Mouse (Mus musculus): ENCODE results near the gene F7. TPM values are rescaled to one million over a fixed set of nuclear protein-coding genes. Genes with fewer than 3 reads are reported as not detected.

The F7 gene
- polyA plus RNA-seq, 1 experiment from 2014 or later: not detected

GRCm38 (mm10) chr8:12991411-12991810, 34.4 kb upstream of the F7 start:
- H3K4me1 ChIP-seq: no peaks in the 10 kb centered on the region
- no peak overlapping the region for H3K9ac ChIP-seq
- H3K4me3 ChIP-seq: no peak overlapping the region
- H3K27ac ChIP-seq: no peak overlapping the region
- H3K36me3 ChIP-seq (replicated peaks): peaks cover 32% of the 10 kb centered on the region
- no peaks in the 10 kb centered on the region for H3K9me3 ChIP-seq
- H3K27me3 ChIP-seq (replicated peaks): no peaks in the 10 kb centered on the region
- no peak overlapping the region for H3K4me2 ChIP-seq
- WGBS: 90% methylated on average over 10 of the region's 10 CpGs
- no peak for ATAC-seq (replicated peaks)

DNA sequence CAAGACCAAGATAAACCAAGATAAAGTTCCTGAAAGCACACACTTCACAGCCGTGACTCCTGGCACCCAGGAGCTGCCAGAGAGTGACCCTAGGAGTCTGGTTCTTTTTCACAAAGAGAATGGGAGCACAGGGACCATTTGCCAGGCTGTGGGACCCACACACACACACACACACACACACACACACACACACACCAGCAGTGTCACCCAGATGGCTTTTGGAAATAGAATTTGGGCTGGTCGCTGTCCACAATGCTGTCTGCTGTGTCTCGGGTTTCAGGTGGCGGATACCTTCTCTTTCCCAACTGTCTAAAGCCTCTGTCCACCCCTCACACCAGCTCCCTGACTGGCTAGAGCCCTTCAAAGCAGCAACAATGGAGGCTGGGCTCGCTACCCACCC, 31.4 kb upstream of the F7 start:
- H3K9me3 ChIP-seq: no peaks in the 10 kb centered on the region
- H3K4me1 ChIP-seq: no peaks in the 10 kb centered on the region
- WGBS: 91% methylated on average over 5 of the region's 5 CpGs
- H3K27me3 ChIP-seq (replicated peaks): no peaks in the 10 kb centered on the region
- H3K4me3 ChIP-seq: no peak overlapping the region
- peaks cover 38% of the 10 kb centered on the region for H3K36me3 ChIP-seq (replicated peaks)
- H3K4me2 ChIP-seq: no peak overlapping the region
- H3K9ac ChIP-seq: no peak overlapping the region
- no peak overlapping the region for H3K27ac ChIP-seq
- ATAC-seq (replicated peaks): no peak

DNA sequence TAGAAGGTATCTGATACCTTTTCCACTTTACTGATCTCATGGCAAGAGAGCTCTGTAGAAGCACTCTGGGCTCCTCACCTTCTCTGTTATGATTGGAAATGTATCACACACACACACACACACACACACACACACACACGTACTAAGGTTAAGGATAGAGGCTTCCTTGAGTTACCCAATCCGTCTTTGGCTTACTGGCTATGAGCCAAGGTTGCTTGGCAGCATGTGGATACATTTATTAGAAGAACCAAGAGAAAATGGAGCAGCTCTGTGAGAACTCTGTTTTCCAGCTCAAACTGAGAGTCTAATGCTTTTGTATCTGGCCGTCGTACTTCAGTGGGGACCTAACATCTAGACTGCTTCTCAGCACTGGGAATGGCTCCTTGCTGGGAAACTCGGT, 30.4 kb upstream of the F7 start:
- no peaks in the 10 kb centered on the region for H3K27me3 ChIP-seq (replicated peaks)
- no peaks in the 10 kb centered on the region for H3K9me3 ChIP-seq
- H3K4me3 ChIP-seq: no peak overlapping the region
- no peak overlapping the region for H3K27ac ChIP-seq
- no peak overlapping the region for H3K4me2 ChIP-seq
- H3K4me1 ChIP-seq: no peaks in the 10 kb centered on the region
- H3K9ac ChIP-seq: no peak overlapping the region
- WGBS: 63% methylated on average over 5 of the region's 5 CpGs
- ATAC-seq (replicated peaks): no peak
- peaks cover 44% of the 10 kb centered on the region for H3K36me3 ChIP-seq (replicated peaks)

- Histone ChIP-seq H3K36me3 (replicated peaks) (peaks cover 55% of the 10 kb centered on the region), H3K4me3 (no peak overlapping the region), H3K4me1 (no peaks in the 10 kb centered on the region), H3K9ac (no peak overlapping the region), H3K9me3 (no peaks in the 10 kb centered on the region), H3K27ac (no peak overlapping the region), H3K4me2 (no peak overlapping the region), H3K27me3 (replicated peaks) (no peaks in the 10 kb centered on the region)
- 81% methylated on average over 8 of the region's 8 CpGs for WGBS
- ATAC-seq (replicated peaks): no peak
Measured at GRCm38 (mm10) chr8:12996831-12997275, 29.0 kb upstream of the F7 start.

DNA sequence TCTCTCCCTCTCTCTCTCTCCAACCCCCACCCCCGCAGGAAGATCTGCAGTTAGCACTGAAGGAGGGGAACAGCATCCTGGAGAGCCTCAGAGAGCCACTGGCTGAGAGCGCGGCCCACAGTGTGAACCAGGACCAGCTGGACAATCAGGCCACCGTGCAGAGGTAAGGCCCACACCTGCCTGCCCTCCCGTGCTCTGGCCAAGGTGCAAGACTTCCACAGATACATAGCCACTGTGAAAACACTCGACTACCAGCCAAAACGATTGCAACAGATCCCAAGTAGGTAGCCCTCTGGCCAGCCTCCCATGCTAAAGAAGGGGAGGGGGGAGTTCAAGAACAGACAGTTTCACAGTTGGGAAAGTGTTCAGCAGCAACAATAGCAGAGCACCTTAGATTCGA, 27.5 kb upstream of the F7 start:
- Histone ChIP-seq H3K4me1 (no peaks in the 10 kb centered on the region), H3K9me3 (no peaks in the 10 kb centered on the region), H3K9ac (no peak overlapping the region), H3K27me3 (replicated peaks) (no peaks in the 10 kb centered on the region), H3K4me2 (no peak overlapping the region), H3K4me3 (no peak overlapping the region), H3K36me3 (replicated peaks) (peaks cover 64% of the 10 kb centered on the region), H3K27ac (no peak overlapping the region)
- 92% methylated on average over 8 of the region's 8 CpGs for WGBS
- ATAC-seq (replicated peaks): no peak

- Histone ChIP-seq H3K4me3 (no peak overlapping the region), H3K36me3 (replicated peaks) (peaks cover 79% of the 10 kb centered on the region), H3K4me1 (no peaks in the 10 kb centered on the region), H3K9ac (no peak overlapping the region), H3K27me3 (replicated peaks) (no peaks in the 10 kb centered on the region), H3K27ac (no peak overlapping the region), H3K4me2 (no peak overlapping the region), H3K9me3 (no peaks in the 10 kb centered on the region)
- WGBS: 83% methylated on average over 9 of the region's 9 CpGs
- no peak for ATAC-seq (replicated peaks)
Measured at GRCm38 (mm10) chr8:12999793-13000192, 26.0 kb upstream of the F7 start.

DNA sequence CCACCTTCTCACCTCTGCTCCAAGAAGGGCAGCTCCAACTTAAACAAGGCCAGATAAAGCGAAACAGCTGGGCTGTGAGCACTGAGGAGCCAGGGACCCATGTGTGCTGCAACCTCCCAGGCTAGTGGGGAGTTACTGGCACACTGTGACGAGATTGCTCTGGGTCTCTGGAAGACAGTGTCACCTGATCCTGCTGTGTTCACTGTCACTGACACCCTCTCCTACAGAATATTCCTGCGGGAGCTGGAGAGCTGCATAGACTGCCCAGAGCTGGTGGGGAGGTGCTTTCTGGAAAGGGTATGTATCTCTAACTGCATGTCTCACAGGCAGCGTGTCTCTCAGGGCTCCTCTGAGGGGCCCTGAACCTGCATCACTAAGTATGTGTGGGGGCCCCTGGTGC, 18.4 kb upstream of the F7 start:
- H3K4me2 ChIP-seq: no peak overlapping the region
- H3K36me3 ChIP-seq (replicated peaks): peaks cover 98% of the 10 kb centered on the region
- no peaks in the 10 kb centered on the region for H3K27me3 ChIP-seq (replicated peaks)
- ATAC-seq (replicated peaks): no peak
- H3K27ac ChIP-seq: no peak overlapping the region
- H3K4me3 ChIP-seq: no peak overlapping the region
- H3K9ac ChIP-seq: no peak overlapping the region
- no peaks in the 10 kb centered on the region for H3K9me3 ChIP-seq
- no peaks in the 10 kb centered on the region for H3K4me1 ChIP-seq
- WGBS: 89% methylated on average over 4 of the region's 4 CpGs

DNA sequence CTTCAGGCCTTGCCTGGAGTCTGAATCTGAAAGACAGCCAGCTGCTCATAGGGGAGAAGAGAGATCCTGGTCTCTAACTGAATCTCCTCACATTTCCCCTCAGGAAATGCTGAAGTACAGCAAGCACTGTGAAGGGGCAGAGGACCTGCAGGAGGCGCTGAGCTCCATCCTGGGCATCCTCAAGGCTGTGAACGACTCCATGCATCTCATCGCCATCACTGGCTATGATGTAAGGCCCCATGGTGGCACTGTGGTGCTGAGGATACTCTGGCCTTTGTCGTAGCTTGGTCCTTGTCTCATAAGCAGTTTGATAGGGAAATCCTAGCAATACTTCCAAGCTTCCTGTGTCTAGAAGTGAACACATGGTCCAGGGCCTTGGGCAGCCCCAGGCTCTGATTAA, 15.5 kb upstream of the F7 start:
- Histone ChIP-seq H3K27me3 (replicated peaks) (no peaks in the 10 kb centered on the region), H3K27ac (no peak overlapping the region), H3K4me2 (no peak overlapping the region), H3K4me1 (no peaks in the 10 kb centered on the region), H3K36me3 (replicated peaks) (peaks cover 97% of the 10 kb centered on the region), H3K9ac (no peak overlapping the region), H3K4me3 (no peak overlapping the region), H3K9me3 (no peaks in the 10 kb centered on the region)
- WGBS: 66% methylated on average over 4 of the region's 4 CpGs
- no peak for ATAC-seq (replicated peaks)

GRCm38 (mm10) chr8:13019560-13019959, 6.3 kb upstream of the F7 start:
- no peak for ATAC-seq (replicated peaks)

DNA sequence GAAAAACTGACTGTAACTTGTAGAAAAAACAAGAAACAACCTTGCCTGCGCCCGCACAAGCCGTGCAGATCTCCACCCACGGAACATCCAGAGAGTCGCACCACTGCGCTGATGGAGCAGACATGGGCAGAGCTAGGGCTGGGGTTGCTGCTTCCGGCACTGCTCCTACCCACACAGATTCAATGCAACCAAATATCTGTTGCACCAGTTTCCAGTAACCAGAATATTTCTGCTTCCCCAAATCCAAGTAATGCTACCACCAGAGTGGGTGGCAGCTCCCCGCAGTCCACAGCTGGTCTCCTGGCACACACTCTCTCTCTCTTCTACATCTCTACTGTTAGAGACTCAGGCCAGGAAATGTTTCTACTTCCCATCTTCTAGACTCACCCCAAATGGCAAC, 4.0 kb upstream of the F7 start:
- Histone ChIP-seq H3K4me3 (no peak overlapping the region), H3K27ac (no peak overlapping the region), H3K9ac (no peak overlapping the region), H3K9me3 (no peaks in the 10 kb centered on the region), H3K27me3 (replicated peaks) (no peaks in the 10 kb centered on the region), H3K36me3 (replicated peaks) (peaks cover 28% of the 10 kb centered on the region), H3K4me1 (no peaks in the 10 kb centered on the region), H3K4me2 (no peak overlapping the region)
- 97% methylated on average over 8 of the region's 8 CpGs for WGBS
- no peak for ATAC-seq (replicated peaks)

More at GRCm38 (mm10) chr8:13019560-13019959, 6.3 kb upstream of the F7 start:
- Histone ChIP-seq H3K4me2 (no peak overlapping the region), H3K27me3 (replicated peaks) (no peaks in the 10 kb centered on the region), H3K36me3 (replicated peaks) (peaks cover 51% of the 10 kb centered on the region), H3K4me1 (no peaks in the 10 kb centered on the region), H3K27ac (no peak overlapping the region), H3K4me3 (no peak overlapping the region), H3K9me3 (no peaks in the 10 kb centered on the region), H3K9ac (no peak overlapping the region)
- WGBS: 73% methylated on average over 4 of the region's 4 CpGs

- H3K4me3 ChIP-seq: no peak overlapping the region
- H3K4me2 ChIP-seq: no peak overlapping the region
- no peaks in the 10 kb centered on the region for H3K9me3 ChIP-seq
- ATAC-seq (replicated peaks): no peak
- no peaks in the 10 kb centered on the region for H3K4me1 ChIP-seq
- no peaks in the 10 kb centered on the region for H3K27me3 ChIP-seq (replicated peaks)
- no peaks in the 10 kb centered on the region for H3K36me3 ChIP-seq (replicated peaks)
- WGBS: 86% methylated on average over 5 of the region's 5 CpGs
- H3K9ac ChIP-seq: no peak overlapping the region
- H3K27ac ChIP-seq: no peak overlapping the region
Measured at GRCm38 (mm10) chr8:13027615-13028014, 1.8 kb downstream of the F7 start.

- 75% methylated on average over 5 of the region's 5 CpGs for WGBS
- ATAC-seq (replicated peaks): no peak
- Histone ChIP-seq H3K4me2 (no peak overlapping the region), H3K27ac (no peak overlapping the region), H3K36me3 (replicated peaks) (no peaks in the 10 kb centered on the region), H3K4me1 (no peaks in the 10 kb centered on the region), H3K9me3 (no peaks in the 10 kb centered on the region), H3K9ac (no peak overlapping the region), H3K27me3 (replicated peaks) (no peaks in the 10 kb centered on the region), H3K4me3 (no peak overlapping the region)
Measured at GRCm38 (mm10) chr8:13028482-13028881, 2.6 kb downstream of the F7 start.

DNA sequence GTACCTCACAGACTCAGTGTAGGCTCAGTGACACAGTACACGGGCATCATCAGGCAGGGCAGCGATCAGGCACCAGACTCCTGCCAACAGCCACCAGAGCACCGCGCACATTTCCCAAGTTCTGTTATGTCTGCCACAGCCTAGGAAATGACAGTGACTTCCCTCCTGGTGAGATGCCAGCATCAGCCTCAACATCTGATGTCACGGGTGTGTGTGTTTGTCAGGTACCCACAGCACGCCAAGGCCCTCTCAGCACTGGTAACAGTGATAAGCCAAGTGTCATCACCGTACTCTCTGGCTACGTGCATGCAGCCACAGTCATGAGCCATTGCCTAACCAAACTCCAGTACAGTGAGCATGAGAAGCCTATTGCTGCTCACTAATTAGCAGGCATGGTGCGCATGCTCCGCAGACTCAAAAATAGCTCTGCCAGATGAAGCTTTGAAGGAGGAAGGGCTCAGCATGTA, 10.5 kb downstream of the F7 start:
- Histone ChIP-seq H3K4me2 (no peak overlapping the region), H3K4me3 (no peak overlapping the region), H3K36me3 (replicated peaks) (no peaks in the 10 kb centered on the region), H3K9me3 (no peaks in the 10 kb centered on the region), H3K27ac (no peak overlapping the region), H3K9ac (no peak overlapping the region), H3K27me3 (replicated peaks) (no peaks in the 10 kb centered on the region), H3K4me1 (no peaks in the 10 kb centered on the region)
- 90% methylated on average over 10 of the region's 10 CpGs for WGBS
- ATAC-seq (replicated peaks): no peak
